Mouse (Mus musculus) layer of hippocampus, adult 8-10 months (tissue): ENCODE results near the gene Enc1. TPM values are rescaled to one million over a fixed set of nuclear protein-coding genes. Genes with fewer than 3 reads are reported as not detected.
"Not testable (repeated sequence)": the region's sequence is repeated elsewhere in the genome, so short reads cannot be mapped to it uniquely, and the experiment has no call there.

Experiments
- DNase-seq, 2 experiments: peaks; one replicate each; pipeline ENCODE4 v3.0.0; 2022; ENCODE audit warnings: low spot score in 2 of 2
- total RNA-seq, 4 experiments: library from RNA; stranded (reverse); gene quantifications; 2 replicates each; pipeline ENCODE4 v1.2.4; 2022

Gene Enc1
- total RNA-seq, 4 experiments from 2014 or later = 584 to 717 (median 649) TPM

- no peak for DNase-seq
These were observed 9.9 kb downstream of the Enc1 start for GRCm38 (mm10) chr13:97250551-97251380.

GRCm38 (mm10) chr13:97251736-97252135 lies 10.8 kb downstream of the Enc1 start:
- no peak for DNase-seq

- DNase-seq = no peak
These were observed 11.6 kb downstream of the Enc1 start for GRCm38 (mm10) chr13:97252469-97252868.

GRCm38 (mm10) chr13:97253418-97253981 lies 12.6 kb downstream of the Enc1 start:
- no peak for DNase-seq

- DNase-seq = no peak
These were observed 13.1 kb downstream of the Enc1 start for GRCm38 (mm10) chr13:97253994-97254393.

- no peak for DNase-seq
These were observed 13.8 kb downstream of the Enc1 start for GRCm38 (mm10) chr13:97254564-97255164.

GRCm38 (mm10) chr13:97255976-97256848 lies 15.3 kb downstream of the Enc1 start:
- DNase-seq = no peak

GRCm38 (mm10) chr13:97256849-97257379 lies 16.0 kb downstream of the Enc1 start:
- DNase-seq = no peak

GRCm38 (mm10) chr13:97259271-97259670 lies 18.4 kb downstream of the Enc1 start:
- no peak for DNase-seq

- no peak for DNase-seq
These were observed 19.7 kb downstream of the Enc1 start for GRCm38 (mm10) chr13:97260456-97261180.

- no peak for DNase-seq
These were observed 20.6 kb downstream of the Enc1 start for GRCm38 (mm10) chr13:97261549-97261948.

- DNase-seq = no peak
These were observed 21.8 kb downstream of the Enc1 start for GRCm38 (mm10) chr13:97262676-97263075.

- not testable (repeated sequence) for DNase-seq
These were observed 24.6 kb downstream of the Enc1 start for GRCm38 (mm10) chr13:97265534-97265933.

GRCm38 (mm10) chr13:97270723-97271122 lies 29.8 kb downstream of the Enc1 start:
- no peak for DNase-seq

- DNase-seq = no peak
These were observed 30.7 kb downstream of the Enc1 start for GRCm38 (mm10) chr13:97271641-97272040.

- no peak for DNase-seq
These were observed 33.9 kb downstream of the Enc1 start for GRCm38 (mm10) chr13:97274757-97275156.

- no peak for DNase-seq
These were observed 34.6 kb downstream of the Enc1 start for GRCm38 (mm10) chr13:97275482-97275881.

- DNase-seq = no peak
These were observed 41.4 kb downstream of the Enc1 start for GRCm38 (mm10) chr13:97282051-97282910.

GRCm38 (mm10) chr13:97282911-97283281 lies 42.0 kb downstream of the Enc1 start:
- no peak for DNase-seq

GRCm38 (mm10) chr13:97287046-97287445 lies 46.1 kb downstream of the Enc1 start:
- no peak for DNase-seq
